In genomic region chr10:123919054-123919453, GRCm38 (mm10) we compare ENCODE assay signal across 28 mouse cellular contexts.
DNase-seq lines count a peak whose midpoint lies in the region; ATAC-seq and TF ChIP-seq lines count a peak whose summit lies in the region.
"Had no signal": no experiment of that assay in that cellular context is flagged by ENCODE, and none has a peak within 500 bp of the region (broad histone marks: within the 10 kb centered on the region; RNA-seq: fewer than 3 reads in every experiment).

No protein-coding gene starts in this region.

- TF ChIP-seq CTCF in left cerebral cortex, adult 2 months (IDR thresholded peaks at IDR 0.05), result no peak

- no peak for DNase-seq in frontal cortex, postnatal 25 days (ENCODE audit: low spot score in 2 of 2)
- peak; percentile 7 to 19 for DNase-seq in left cerebral cortex, adult 9 months (ENCODE audit: low spot score in 2 of 2)
- DNase-seq in left cerebral cortex, adult 2 months (ENCODE audit: extremely low spot score in 1 of 2, low spot score in 2 of 2), result no peak
- DNase-seq in right cerebral cortex, adult 18-20 months, result peak; percentile 17
- no peak for DNase-seq in right cerebral cortex, postnatal 25 days
- no peak for DNase-seq in gastrocnemius, postnatal 36 days
- DNase-seq: adrenal gland, postnatal 10 days; adrenal gland, postnatal 36 days; B cell, adult 2 months; cerebellum, adult 11 months; cerebellum, adult 2 months; cerebellum, adult 9-11 months; cerebellum, postnatal 25 days; gastrocnemius, adult 2 months; gastrocnemius, postnatal 14 days; heart, adult 18-20 months; heart, postnatal 14 days; heart, postnatal 4 days had no signal

- peak; percentile 95 for ATAC-seq in frontal cortex, adult (ENCODE audit: low TSS enrichment)
- ATAC-seq: forebrain, embryonic 15.5 days; hindbrain, postnatal 0 days; inflammation-experienced regulatory T-cells, adult 6 months; Patski had no signal

- H3K27ac ChIP-seq in left cerebral cortex, adult 2 months, result no peak overlapping the region
- H3K27ac ChIP-seq: embryonic facial prominence, embryonic 12.5 days; embryonic facial prominence, embryonic 15.5 days; forebrain, embryonic 15.5 days; gastrocnemius, adult 2 months; heart, embryonic 15.5 days; hindbrain, embryonic 14.5 days; hindbrain, postnatal 0 days had no signal

- intact Hi-C loops in left cerebral cortex, adult 2 months (cut with DNase I), result no loop called here
- intact Hi-C loops in gastrocnemius, postnatal 36 days (cut with DNase I), result no loop called here

- no peak overlapping the region for H3K4me3 ChIP-seq in left cerebral cortex, adult 2 months
- H3K4me3 ChIP-seq: embryonic facial prominence, embryonic 12.5 days; embryonic facial prominence, embryonic 15.5 days; forebrain, embryonic 15.5 days; gastrocnemius, adult 2 months; heart, embryonic 12.5 days; heart, embryonic 15.5 days had no signal

Comparison
In these comparisons a context has a peak if more than half of its experiments do, and no peak if none do; other contexts are left out.
1. DNase-seq: peak in left cerebral cortex, adult 9 months (2 of 2) and right cerebral cortex, adult 18-20 months (single experiment); none in frontal cortex, postnatal 25 days (0 of 2), left cerebral cortex, adult 2 months (0 of 2), right cerebral cortex, postnatal 25 days (single experiment) and gastrocnemius, postnatal 36 days (0 of 2).